Mouse (Mus musculus) myocyte (in vitro differentiated cells): ENCODE results near the gene Glyctk.

ENCODE experiments used
- CEBPB ChIP-seq: IDR thresholded peaks from 2 replicates; pipeline ENCODE4 v1.6.1; 2011; ENCODE audit warnings: mild to moderate bottlenecking, moderate library complexity; ENCODE audit not compliant: poor library complexity, insufficient read depth, severe bottlenecking
- MAX ChIP-seq: IDR thresholded peaks from one replicate; pipeline ENCODE4 v1.6.1; 2011; ENCODE audit warnings: low read depth, mild to moderate bottlenecking, control low read depth
- MYOD1 ChIP-seq, 3 experiments: IDR thresholded peaks; one replicate each; pipeline ENCODE4 v1.6.1; 2011; ENCODE audit warnings: control low read depth in 2 of 3, low read depth in 2 of 3, mild to moderate bottlenecking in 2 of 3, moderate library complexity in 1 of 3; ENCODE audit not compliant: insufficient read length in 2 of 3, control insufficient read depth in 1 of 3
- MYOG ChIP-seq, 3 experiments: IDR thresholded peaks; one replicate each; pipeline ENCODE4 v1.6.1; 2011; ENCODE audit warnings: control low read depth in 2 of 3, low read depth in 2 of 3, mild to moderate bottlenecking in 2 of 3; ENCODE audit not compliant: insufficient read length in 2 of 3, control insufficient read depth in 1 of 3, insufficient read depth in 1 of 3
- POLR2A ChIP-seq: IDR thresholded peaks from one replicate; pipeline ENCODE4 v1.6.1; 2011; ENCODE audit warnings: low read depth, mild to moderate bottlenecking, control low read depth, moderate library complexity; ENCODE audit not compliant: insufficient read length
- SRF ChIP-seq: IDR thresholded peaks from one replicate; pipeline ENCODE4 v1.6.1; 2011; ENCODE audit warnings: low read depth; ENCODE audit not compliant: control insufficient read depth, insufficient read length
- TCF12 ChIP-seq: IDR thresholded peaks from one replicate; pipeline ENCODE4 v1.6.1; 2011; ENCODE audit warnings: mild to moderate bottlenecking, control low read depth; ENCODE audit not compliant: poor library complexity, insufficient read depth, severe bottlenecking
- USF1 ChIP-seq: IDR thresholded peaks from one replicate; pipeline ENCODE4 v1.6.1; 2011; ENCODE audit warnings: low read depth, mild to moderate bottlenecking, control low read depth, moderate library complexity

GRCm38 (mm10) chr9:106137671-106138216 is 20.2 kb downstream of the Glyctk start:
- TF ChIP-seq USF1, result no peak
- TF ChIP-seq MYOG (IDR thresholded peaks at IDR 0.05; ENCODE audit: control insufficient read depth in 1 of 3, insufficient read depth in 1 of 3, insufficient read length in 2 of 3, low read depth in 2 of 3), result no peak
- no peak for TF ChIP-seq POLR2A
- TF ChIP-seq MAX, result no peak
- TF ChIP-seq MYOD1 (IDR thresholded peaks at IDR 0.05; ENCODE audit: control insufficient read depth in 1 of 3, insufficient read length in 2 of 3, low read depth in 2 of 3), result no peak
- TF ChIP-seq TCF12, result no peak
- TF ChIP-seq CEBPB, result no peak
- no peak for TF ChIP-seq SRF
